Mouse (Mus musculus): Measurements from ENCODE around the gene Klk7.

- TF ChIP-seq CTCF (IDR thresholded peaks at IDR 0.05) (no peak), EP300 (IDR thresholded peaks at IDR 0.05) (no peak)
Measured at GRCm38 (mm10) chr7:43843801-43844200, 32.7 kb downstream of the Klk7 start.
